Mouse (Mus musculus) lung, postnatal 4 days (tissue): ENCODE results near the gene Micu1.

ENCODE experiments used
- DNase-seq, 2 experiments: peaks; one replicate each; pipeline ENCODE4 v3.0.0; 2021

The Micu1 gene

DNA sequence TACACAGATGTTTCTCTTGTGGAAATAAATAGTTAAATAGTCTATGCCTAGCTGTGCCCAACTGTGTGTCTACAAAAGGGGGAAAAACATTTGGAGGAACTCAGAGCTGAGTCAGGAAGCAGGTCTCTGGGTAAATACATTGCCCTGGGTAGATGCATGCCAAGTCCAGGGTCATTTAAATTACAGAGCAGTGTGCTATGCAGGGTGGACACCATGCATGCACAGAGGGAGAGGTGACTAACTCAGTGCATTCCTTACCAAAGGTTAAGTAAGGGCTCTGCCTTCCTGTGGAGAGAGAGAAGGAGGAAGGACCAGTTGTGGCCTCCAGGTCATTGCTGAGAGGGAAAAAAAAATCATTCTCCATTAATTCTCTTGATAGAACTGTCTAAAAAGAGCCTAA is 22.4 kb downstream of the Micu1 start:
- no peak for DNase-seq

DNA sequence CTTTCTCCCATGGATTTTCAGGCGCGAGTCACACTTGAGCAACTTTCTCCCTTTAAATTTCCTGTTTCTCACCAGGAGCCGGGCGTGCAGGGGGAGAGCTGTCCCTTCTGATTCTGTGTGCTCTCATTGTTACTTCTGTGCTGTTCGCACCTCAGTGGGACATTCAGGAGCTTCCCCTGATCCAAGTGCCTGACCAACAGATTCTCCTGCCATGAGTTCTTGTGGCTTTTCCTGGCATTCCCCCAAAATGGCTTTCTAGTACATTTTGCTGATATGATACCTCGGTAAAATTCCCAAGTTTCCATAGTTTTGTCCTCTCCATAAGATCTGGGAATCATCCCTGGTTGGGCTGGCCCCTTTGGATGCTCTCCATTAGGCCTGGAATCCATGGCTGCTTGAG is 25.0 kb downstream of the Micu1 start:
- DNase-seq = no peak

DNA sequence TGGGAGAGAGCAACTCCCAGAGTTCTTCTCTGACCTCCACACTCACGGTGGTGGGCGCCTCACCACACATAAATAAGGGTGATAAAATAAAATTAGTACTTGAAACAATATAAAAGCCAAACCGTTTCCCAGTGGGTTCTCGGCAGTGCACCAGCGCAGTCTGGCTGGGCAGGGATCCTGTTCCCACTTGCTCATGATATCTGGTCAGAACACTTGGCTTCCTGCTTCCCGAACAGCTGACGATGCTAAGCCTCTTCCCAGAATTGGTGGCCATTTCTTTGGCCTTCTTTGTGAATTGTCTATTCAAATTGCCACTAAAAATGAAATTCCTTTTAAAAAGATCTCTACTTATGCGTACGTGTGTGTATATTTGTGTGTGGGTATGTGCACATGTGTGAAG is 27.0 kb downstream of the Micu1 start:
- no peak for DNase-seq

DNA sequence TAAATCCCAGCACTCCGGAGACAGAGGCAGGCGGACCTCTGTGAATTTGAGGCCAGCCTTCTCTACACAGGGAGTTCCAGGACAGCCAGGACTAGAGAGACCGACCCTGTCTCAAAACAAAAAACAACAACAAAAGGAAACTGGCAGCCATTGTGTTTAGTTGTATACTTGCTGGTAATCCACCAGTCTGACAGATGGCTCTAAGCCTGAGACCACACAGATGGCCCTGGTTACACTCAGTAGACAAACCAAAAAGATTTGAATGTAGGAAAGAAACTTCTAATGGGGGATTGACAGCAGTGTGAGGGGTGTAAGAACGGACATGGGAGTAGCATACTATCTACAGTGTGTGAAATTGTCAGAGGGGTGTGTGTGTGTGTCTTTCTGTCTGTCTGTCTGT is 27.6 kb downstream of the Micu1 start:
- DNase-seq = no peak

DNA sequence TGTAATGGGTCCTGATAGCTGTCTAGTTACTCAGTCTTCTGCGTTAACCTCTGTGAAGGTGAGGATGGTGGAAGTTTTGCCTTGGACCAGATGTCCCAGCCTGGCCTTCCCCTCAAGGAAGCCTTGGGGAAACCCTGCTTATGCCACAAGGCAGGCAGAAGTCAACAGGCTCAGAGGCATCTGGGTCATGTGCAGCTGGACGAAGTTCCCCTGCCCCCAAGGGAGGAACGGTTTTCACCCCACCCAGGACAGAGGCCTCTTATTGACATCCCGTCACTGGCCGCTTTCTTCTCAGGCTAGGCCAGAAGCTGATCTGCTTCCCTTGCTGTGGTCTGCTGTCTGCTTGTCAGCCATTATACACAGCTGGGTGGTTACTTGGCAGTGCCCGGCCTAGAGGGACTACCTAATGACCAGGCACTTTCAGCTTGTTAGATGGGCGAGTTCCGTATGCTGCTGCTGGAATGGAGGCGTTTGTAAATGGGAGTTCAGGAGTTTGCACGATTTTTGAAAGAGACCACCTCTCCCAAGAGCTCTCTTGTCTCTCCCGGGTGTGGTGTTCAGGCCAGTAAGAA is 33.8 kb downstream of the Micu1 start:
- DNase-seq = peak; percentile 15 to 39

DNA sequence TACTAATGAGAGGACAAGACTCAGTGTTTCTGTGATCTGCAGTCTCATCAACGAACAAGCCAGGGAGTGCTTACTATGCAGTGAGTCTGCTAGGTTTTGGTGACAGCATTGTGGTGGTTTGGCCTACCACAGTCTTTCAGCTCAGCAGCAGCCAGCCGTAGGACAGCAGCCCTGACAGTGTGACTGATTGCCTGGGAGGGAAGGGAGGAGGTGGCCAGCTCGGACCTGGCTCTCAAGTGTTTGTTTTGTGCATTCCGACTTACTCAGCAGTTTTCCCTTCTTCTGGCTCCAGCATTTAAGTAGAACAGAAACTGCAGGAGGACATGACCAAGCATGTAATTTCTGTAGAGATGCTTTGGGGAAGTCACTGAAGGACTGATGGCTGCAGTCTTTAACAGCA is 39.2 kb downstream of the Micu1 start:
- DNase-seq = peak; percentile 29 to 59

DNA sequence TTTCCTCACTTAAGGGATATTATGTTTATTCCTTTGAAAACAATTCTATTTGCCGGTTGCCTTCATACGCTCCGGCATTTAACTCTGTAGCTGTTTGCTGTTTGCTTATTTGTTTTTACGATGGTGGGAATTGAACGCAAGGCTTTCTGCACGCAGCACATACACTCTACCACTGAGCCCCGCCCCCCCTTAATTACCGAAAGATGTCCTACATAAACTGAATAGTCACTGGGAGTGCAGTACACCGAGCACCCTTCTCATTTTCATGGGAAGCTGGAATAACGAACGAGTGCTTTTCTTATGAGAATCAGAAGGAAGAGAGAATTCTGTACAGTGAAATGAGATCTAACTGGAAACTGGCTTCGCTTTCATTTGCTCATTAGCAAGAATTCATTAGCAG is 41.1 kb downstream of the Micu1 start:
- no peak for DNase-seq

DNA sequence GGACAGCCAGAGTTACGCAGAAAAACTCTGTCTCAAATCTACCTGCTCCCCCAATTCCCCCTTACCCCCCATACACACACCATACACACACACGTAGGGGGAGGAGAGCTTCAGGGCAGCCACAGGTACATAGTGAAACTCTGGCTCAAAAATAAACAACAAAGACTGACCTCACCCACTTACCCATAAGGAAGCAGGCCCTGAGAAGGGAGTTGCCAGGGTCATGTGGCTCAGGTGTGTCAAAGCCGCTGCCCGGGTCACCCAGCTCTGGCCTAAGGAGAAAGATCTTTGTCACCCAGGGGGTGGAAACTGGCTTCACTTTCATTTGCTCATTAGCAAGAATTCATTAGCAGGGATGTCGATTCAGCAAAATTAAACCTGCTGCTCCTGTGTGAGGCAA is 41.7 kb downstream of the Micu1 start:
- no peak for DNase-seq

DNA sequence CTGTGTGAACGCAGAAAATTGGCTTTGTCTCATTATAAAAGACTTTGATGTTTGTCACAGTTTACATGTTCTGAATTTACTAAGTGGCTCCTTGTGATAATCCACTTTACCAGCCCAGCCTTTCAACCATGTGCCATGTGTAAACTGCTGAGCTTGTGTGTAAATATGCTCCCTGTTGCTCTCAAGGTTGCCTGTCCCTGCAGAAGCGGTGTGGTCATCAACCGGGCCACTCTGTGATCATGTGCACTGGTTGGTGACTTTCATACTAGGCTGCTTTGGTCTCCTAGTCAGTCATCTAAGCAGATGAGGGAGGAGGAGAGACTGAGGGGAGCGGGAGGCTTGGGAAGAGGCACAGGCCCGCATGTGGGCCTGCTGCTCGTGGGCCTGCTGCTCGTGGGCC is 45.1 kb downstream of the Micu1 start:
- no peak for DNase-seq

DNA sequence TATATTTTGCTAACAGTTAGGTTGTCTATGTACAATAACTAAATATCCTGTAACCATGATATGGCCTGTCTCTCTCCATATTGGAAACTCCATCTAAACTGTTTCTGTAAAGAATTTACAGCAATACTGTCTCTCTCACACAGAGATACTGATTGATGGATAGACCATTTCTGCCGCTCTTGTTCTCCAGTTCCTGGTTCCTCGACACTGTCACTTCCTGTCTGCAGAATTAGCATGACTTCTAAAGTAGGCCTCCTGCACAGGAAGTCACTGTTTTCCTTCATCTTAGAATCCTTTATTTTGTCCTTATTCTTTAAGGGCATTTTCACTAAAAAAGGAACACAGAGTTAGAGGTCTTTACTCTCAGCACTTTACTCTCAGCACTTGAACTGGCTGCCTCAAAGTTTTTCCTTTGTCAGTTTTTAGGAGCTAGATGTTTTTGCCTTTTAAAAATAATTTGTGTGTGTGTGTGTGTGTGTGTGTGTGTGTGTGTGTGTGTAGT is 46.5 kb downstream of the Micu1 start:
- no peak for DNase-seq

DNA sequence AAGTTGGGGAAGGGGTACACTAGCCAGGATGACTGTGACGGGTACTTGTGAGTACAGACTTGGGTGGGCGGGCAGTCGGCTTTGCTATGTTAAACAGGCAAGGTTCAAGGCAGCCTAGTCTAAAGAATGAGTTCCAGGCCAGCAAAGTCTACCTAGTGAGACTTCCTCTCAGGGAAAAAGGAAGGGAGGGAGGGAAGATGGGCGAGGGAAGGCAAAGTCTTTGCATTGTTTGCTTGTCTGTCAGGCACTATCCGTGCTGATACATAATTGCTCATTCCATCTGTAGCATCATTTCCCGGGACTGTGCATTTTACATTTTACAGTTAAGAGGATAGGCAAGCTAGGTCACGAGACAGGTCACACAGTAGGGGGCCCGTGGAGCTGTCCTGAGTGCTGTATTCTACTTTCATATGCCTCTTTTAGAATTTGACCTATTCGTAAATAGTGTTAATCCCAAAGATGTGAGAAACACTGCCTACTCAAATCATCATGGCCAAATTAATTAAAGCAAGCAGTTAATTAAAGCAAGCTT is 51.3 kb downstream of the Micu1 start:
- DNase-seq = no peak

DNA sequence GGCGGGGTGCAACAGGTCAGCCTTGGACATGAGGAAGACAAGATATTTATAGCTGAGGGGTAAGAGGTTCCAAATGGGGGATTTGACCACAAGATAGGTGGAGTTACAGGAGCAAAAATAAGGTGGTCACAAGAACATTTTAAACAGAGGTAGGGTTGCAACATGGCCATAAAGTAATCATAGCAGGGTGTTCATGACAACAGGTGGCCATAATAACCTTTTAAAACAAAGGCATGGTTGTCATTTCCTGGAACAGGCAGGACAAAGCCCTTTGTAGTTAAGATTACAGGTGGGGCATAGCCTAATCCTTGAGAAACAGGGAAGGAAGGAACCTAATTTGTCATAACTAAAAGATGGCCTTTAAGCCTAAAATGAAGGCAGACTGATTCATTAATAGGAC is 51.8 kb downstream of the Micu1 start:
- no peak for DNase-seq

DNA sequence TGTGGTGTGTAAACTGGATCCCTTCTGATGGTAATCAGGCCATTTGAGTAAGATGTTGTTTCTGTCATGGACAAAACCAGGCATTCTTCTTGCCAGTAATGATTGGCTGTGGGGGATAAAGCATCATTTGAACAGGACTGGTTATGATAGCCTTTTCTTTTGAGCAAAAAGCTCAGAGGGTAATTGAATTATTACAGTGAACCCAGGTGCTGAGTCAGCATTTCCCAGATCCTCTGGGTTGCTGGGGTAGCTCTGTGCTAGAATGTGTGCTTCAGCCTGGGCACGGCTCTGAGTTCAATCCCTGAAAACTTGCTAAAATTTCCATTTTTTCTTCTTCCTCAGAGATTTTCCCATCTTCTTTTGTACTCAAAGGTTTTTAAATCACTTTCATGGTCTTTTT is 52.6 kb downstream of the Micu1 start:
- DNase-seq = no peak

DNA sequence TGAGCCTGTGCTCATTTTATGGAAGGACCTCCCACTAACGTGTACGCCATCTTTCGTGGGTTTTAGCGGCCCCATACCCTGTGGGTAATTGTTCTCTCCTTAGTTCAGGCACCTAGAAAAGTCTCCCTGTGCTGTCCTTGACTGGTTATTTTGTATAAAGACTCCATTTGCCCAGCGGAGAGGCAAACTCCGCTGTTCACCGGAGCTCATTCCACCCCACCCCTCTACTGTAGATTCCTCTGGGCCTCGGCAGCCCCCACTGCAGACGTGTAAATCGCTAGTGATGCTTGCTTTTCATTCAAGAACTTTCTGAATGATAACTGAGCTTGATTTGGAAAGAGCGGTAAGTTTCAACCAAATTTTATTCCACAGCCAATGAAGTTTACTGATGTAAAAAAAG is 53.4 kb downstream of the Micu1 start:
- DNase-seq = no peak

DNA sequence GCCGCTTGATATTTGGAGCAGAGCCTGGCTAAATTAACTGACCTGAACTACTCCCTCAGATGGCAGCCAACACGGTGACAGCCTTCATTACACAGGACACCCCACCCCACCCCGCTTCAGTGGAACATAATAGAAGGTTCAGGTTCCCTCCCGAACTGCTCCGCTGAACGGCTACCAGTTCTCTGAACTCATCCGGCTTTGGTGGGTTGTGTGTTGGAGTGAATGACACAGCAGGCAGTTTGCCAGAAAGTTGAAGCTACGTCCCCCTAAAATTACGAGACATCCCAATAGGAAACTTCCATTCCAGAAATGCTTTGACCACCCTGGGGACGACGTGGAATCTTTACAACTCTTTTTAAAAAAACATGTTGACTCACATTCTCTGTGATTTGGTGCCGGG is 53.8 kb downstream of the Micu1 start:
- DNase-seq = no peak

DNA sequence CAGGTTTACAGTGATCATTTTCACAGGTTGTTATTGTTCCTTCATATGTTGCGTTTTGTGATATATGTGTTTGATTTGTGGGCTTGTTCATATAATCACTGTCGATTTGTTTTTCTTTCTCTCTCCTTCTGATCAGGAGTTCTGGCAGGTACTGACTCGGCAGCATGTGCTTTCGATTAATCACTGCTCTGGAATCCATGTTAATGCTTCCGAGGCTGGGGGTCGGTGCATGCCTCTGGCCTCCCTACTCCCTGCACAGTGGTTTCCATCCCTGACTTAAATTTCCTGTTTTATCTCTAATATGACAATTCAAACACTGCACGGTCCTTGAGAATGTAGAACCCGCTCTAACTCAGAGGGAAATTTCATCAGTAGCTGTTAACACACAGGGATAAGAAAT is 54.3 kb downstream of the Micu1 start:
- DNase-seq = no peak

DNA sequence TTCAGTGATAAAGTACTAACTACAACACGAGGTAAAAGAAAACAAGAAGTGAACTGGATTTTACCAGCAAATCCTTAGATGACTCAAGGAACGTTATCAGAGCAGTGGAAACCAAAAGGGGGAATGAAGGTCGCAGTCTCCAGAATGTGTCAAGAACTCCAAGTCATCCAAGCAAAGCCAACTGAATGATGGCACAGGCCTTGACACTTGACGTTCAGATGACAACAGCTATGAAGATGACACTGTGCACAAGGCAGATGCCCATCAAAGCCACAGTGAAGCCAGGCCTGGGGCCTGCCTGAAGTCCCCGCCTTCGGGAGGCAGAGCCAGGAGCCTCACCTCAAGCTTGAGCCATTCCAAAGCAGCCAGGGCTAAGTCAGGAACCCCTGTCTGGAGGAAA is 62.5 kb downstream of the Micu1 start:
- DNase-seq = no peak

DNA sequence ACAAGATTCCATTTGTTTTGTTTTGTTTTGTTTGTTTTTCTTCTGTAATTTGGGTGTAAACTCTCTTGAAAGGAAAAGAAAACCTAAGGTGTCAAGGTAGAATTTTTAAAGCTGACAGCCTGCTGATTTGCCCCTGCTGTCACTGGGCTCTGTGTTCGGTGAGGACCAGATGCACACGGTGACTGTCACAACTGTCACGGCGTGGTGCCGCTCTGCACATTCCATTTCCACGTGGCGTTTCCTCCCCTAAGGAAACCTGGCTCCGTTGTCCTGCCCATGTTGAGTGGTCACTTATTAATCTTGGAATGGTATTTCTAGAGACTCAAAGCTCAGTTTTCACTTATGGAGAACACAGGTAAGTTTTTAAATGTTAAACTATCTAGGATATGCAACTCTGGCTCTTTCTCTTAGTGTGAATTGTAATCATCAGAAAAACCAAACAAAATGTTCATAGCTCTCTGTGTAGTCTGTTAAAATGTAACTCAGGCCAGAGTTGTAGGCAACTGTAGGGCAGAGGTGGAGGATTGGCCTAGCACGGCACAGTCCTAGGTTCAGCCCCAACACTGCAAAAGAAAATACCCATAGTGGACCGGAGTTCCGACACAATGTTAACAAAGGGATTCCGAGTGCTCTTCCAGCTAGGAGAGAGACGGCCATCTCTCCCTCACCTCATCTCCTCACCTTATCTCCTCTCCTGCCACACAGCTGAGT is 66.2 kb downstream of the Micu1 start:
- no peak for DNase-seq

DNA sequence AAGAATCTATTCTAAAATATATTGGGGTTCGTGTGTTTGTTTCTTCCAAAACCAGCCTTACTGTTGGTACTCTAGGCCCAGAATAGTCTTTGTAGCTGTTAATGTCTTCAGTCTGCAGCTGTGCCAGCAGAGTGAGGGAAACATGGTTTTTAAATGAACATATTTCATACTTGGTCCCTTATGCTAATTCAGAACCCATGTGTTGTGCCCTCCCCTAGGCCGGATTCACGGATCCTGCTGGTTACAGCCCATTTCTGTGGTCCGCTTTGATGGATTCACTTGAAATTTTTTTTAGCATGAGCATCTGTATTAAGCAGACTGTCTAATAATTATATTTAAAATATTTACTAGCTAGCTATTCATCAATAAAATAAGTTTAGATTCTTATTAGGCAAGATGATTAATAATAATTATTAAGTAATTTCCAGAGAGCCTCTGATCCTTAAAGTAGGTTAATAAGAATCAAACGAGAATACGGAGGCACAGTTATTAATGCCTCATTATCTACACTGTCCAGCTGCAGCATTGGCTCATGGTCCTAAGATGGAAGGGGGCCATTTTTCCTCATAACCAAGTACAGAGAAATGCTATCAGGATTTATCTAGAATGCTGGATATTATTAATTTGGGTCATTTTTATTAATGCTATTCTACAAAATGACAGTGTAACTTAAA is 69.2 kb downstream of the Micu1 start:
- DNase-seq = no peak

DNA sequence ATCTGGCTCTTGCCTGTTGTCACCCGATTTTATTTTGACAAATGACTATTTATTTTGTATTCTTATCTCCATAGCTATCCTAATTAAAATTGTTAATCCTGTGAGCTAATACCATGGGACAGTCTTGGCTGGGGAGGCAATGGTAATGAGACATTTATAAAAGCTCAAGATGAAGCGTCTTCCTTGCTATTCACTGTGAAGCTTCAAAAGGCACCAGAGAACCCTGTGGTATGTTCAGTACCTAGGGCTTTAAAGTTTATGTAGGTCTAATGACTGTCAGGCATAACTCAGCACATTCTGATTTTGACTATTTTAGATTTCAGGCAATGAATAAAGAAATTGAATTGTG is 69.7 kb downstream of the Micu1 start:
- DNase-seq = no peak

DNA sequence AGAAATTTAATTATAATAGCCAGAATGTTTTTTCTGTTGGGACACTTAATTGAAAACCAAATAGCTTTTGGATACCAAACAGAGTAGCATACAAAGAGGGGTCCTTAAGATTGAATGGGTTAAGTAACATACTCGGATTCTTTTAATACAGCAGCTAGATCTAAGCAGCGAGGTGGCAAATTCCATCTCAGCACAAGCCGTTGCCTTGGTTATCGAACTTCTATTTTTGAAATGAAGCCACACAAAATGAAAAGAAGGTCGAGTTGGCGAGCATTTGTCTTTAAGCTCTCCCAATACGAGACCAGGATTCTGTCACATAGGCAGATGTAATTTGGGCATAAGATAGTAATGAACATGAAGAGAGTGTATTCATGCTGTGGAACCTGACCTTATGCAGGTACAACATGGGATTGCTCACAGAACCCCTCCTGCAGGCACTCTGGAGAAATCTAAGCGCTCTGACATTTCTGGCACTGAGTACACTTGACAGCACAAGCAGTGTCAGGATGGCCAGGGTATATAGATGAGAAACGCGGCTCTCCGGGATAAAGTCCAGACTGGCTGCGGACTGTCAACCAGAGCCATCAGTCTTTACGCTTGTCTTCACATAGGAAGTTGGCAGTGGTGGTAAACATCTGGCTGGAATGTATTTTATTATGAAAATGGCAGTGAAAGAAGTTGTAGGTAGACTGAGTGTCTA is 71.3 kb downstream of the Micu1 start:
- DNase-seq = no peak

DNA sequence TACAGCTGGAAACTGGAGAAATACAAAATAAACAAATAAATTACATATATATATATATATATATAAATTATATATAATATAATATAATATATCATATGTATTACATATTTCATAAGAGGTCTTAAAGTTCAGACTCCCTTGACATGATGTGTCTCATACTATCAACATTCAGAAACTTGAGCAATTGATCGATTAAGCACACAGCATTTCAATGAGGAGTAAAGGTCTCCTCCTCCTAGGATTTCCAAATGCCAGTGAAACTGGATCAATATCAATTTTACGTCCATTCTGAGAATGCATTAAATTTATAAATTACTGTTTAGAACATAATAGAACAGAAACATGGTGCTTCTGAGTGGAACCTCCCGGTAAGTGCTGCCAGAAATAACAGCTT is 71.9 kb downstream of the Micu1 start:
- DNase-seq = no peak

DNA sequence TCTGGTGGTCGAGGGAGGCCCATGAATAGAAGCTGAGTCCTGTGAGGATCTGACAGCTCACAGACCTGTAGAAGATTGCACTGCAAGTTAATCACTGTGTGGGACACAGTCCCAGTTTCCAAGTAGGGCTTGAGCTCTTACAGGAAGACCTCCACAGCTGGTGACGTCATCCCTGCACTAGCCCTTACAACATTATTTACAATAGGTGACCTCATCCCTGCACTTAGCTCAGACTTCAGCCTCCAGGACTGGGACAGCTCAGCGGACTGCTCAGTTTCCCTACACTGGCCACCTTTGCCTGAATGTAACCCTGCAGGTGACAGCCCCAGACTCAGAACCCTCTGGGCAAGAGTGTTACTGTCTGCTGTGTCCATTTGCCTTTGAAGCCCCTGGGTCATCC is 75.0 kb downstream of the Micu1 start:
- DNase-seq = peak in 1 of 2 experiments; percentile 41
